Mouse (Mus musculus) E14TG2a.4 (cell line): ENCODE data around the gene Acot7.

ENCODE experiments used
- CTCF ChIP-seq: conservative IDR thresholded peaks from 2 replicates; pipeline ENCODE4 v1.5.1; 2014; ENCODE audit warnings: low read length
- POU5F1 ChIP-seq: IDR thresholded peaks from 2 replicates; pipeline ENCODE4 v1.6.1; 2014; ENCODE audit warnings: low read length, borderline replicate concordance

- no peak for TF ChIP-seq CTCF
- no peak for TF ChIP-seq POU5F1
Measured at GRCm38 (mm10) chr4:152278986-152279385, 101.1 kb downstream of the Acot7 start.
